Mouse (Mus musculus): ENCODE results near the gene Efhc2. TPM values are rescaled to one million over a fixed set of nuclear protein-coding genes. Genes with fewer than 3 reads are reported as not detected.

The Efhc2 gene
- total RNA-seq (2023) = not detected

DNA sequence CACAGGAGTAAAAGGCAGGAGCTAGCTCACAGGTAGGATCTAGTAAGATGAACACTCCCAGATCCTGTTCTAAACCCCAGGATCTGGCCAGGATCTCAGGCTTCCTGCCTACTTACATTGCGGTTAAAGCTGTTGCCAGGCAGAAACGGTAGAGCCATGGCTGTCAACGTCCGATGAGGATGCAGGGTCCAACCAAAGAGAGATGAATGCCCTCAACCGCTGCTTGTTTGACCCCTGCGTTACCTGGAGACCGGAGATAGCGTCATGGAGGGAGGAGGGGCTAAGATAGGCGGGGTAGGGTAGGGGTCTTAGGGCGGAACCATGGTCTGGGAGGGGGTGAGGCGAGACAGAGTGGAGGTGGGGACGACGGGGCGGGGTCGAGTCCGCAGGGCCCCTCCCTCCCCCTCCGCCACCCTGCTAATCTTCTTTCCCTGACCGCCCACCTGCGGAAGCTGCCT lies at the start of gene Efhc2:
Gene Efhc2 (minus strand): TSS at position 243 of the 458 bp plus-strand sequence.

